Mouse (Mus musculus) embryonic facial prominence, embryonic 10.5 days (tissue): ENCODE data around the gene Upp2. TPM values are rescaled to one million over a fixed set of nuclear protein-coding genes. Genes with fewer than 3 reads are reported as not detected.
A peak's percentile ranks its signal among the peaks of the same experiment; 100 is the strongest.

Experiments used
- DNase-seq: peaks from one replicate; pipeline ENCODE4 v3.0.0-alpha.2; 2017; ENCODE audit warnings: low spot score
- H3K27ac ChIP-seq: fragments of 300-500 bp; sonication (generic); replicated peaks from 2 replicates; pipeline ENCODE4 v1.5.1; 2016; ENCODE audit warnings: mild to moderate bottlenecking
- H3K27me3 ChIP-seq: fragments of 300-500 bp; sonication (generic); replicated peaks from 2 replicates; pipeline ENCODE4 v1.6.1; 2016; ENCODE audit warnings: low read depth, mild to moderate bottlenecking; ENCODE audit not compliant: poor library complexity, severe bottlenecking
- H3K36me3 ChIP-seq: fragments of 300-500 bp; sonication (generic); replicated peaks from 2 replicates; pipeline ENCODE4 v1.6.1; 2016; ENCODE audit warnings: mild to moderate bottlenecking, moderate library complexity
- H3K4me1 ChIP-seq: fragments of 300-500 bp; sonication (generic); 2 replicates; pipeline ENCODE4 v1.6.1; 2016
- H3K4me3 ChIP-seq: fragments of 300-500 bp; sonication (generic); 2 replicates; pipeline ENCODE4 v1.5.1; 2016; ENCODE audit warnings: mild to moderate bottlenecking, moderate library complexity
- H3K9me3 ChIP-seq: fragments of 300-500 bp; sonication (generic); 2 replicates; pipeline ENCODE4 v1.6.1; 2016; ENCODE audit warnings: mild to moderate bottlenecking
- WGBS: fragments of 180-500 bp; shearing (Covaris S2); methylation state at CpG from one replicate; pipeline ENCODE4 v1.1.7; 2016; 5-methylcytosine and 5-hydroxymethylcytosine counted together
- polyA plus RNA-seq: library from polyadenylated mRNA; unstranded; fragments of >200 nt; fragmentation: Nextera tagmentation; extraction: Ambion mirVana; gene quantifications from 2 replicates; pipeline ENCODE4 v1.2.1, GENCODE M21; 2016

Gene Upp2
- polyA plus RNA-seq, 1 experiment from 2014 or later: 6.3 TPM

DNA sequence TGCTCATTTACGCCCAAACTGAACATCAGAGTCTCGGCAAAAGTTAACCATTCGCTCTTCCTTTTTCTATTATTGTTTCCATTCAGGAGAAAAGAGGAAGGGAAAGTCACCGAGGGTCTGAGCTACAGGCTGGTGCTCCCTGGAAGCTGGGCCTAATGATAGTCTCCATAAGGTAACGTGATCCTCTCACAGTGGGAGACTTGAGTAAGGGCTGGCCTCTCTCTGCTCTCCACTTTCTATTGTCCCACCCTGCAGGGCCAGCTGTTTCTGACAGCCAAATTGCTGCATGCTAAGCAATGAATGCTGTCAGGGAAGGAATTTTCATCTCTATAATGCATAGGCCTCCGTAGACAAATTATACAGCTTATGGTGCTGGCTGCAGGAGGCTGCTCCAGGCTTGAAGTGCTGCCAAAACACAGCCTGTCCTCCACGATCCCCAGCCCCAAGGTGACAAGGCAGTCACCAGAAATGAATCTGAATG lies 33.5 kb upstream of the Upp2 start:
- WGBS: 25% methylated on average over 7 of the region's 7 CpGs
- Histone ChIP-seq H3K27ac (peak overlapping the region; percentile 57), H3K36me3 (peaks cover 14% of the 10 kb centered on the region), H3K4me1 (peaks cover 60% of the 10 kb centered on the region), H3K27me3 (no peaks in the 10 kb centered on the region), H3K9me3 (no peaks in the 10 kb centered on the region), H3K4me3 (no peak overlapping the region)
- DNase-seq: peak; percentile 71

DNA sequence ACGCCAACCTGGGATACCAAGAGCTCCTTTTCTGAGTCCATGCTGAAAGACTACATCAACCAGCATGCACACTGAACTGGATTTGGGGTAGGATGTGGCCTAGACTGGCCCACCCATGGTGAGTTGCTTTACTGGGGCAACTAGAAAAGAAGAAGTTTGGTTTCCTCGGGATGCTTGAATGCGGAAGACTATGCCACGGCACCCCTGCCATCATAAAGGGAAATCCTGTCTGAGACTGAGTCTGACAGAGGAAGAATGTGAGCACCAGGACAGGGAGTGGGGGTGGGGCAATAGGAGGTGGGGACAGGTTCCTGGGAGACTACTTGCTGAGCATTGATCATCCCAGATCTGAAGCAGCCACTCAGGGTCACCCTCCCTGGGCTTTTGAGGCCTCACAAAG lies 32.7 kb upstream of the Upp2 start:
- Histone ChIP-seq H3K36me3 (peaks cover 14% of the 10 kb centered on the region), H3K9me3 (no peaks in the 10 kb centered on the region), H3K27me3 (no peaks in the 10 kb centered on the region), H3K27ac (0 out of 2 replicates have a peak overlapping the region, but pooled peaks have one; percentile 19), H3K4me1 (peaks cover 59% of the 10 kb centered on the region), H3K4me3 (no peak overlapping the region)
- no peak for DNase-seq
- 69% methylated on average over 4 of the region's 4 CpGs for WGBS

- Histone ChIP-seq H3K4me1 (peaks cover 52% of the 10 kb centered on the region), H3K27me3 (no peaks in the 10 kb centered on the region), H3K36me3 (peaks cover 14% of the 10 kb centered on the region), H3K4me3 (no peak overlapping the region), H3K9me3 (no peaks in the 10 kb centered on the region), H3K27ac (no peak overlapping the region)
- WGBS: 91% methylated on average over 8 of the region's 8 CpGs
- no peak for DNase-seq
Measured at GRCm38 (mm10) chr2:58535233-58535632, 31.9 kb upstream of the Upp2 start.

- 90% methylated on average over 3 of the region's 3 CpGs for WGBS
- no peaks in the 10 kb centered on the region for H3K27me3 ChIP-seq
- no peak overlapping the region for H3K4me3 ChIP-seq
- peaks cover 14% of the 10 kb centered on the region for H3K36me3 ChIP-seq
- no peaks in the 10 kb centered on the region for H3K9me3 ChIP-seq
- no peak for DNase-seq
- no peak overlapping the region for H3K27ac ChIP-seq
- peaks cover 41% of the 10 kb centered on the region for H3K4me1 ChIP-seq
Measured at GRCm38 (mm10) chr2:58536796-58537195, 30.3 kb upstream of the Upp2 start.

DNA sequence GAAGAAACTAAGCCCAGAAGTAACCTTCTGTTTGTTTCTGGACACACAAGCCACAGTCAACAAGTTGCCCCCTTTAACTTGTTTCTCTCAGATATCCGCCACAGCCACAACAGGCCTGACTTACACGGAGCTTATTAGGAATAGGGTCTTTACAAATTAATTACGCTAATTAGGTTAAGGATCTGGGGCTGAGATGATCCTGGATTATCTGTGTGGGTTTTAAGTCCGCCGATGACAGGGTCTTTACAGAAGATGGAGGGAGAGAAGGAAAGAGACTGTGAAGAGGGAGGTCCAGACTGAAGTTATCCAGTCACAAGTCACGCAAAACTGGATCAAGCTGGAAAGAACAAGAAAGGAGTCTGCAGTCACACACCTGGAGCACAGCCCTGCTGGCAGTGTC lies 28.9 kb upstream of the Upp2 start:
- Histone ChIP-seq H3K4me1 (peaks cover 27% of the 10 kb centered on the region), H3K27ac (no peak overlapping the region), H3K9me3 (no peaks in the 10 kb centered on the region), H3K36me3 (peaks cover 14% of the 10 kb centered on the region), H3K27me3 (no peaks in the 10 kb centered on the region), H3K4me3 (no peak overlapping the region)
- DNase-seq: no peak
- 84% methylated on average over 6 of the region's 6 CpGs for WGBS

- no peaks in the 10 kb centered on the region for H3K36me3 ChIP-seq
- 90% methylated on average over 5 of the region's 5 CpGs for WGBS
- H3K9me3 ChIP-seq: no peaks in the 10 kb centered on the region
- no peak overlapping the region for H3K27ac ChIP-seq
- DNase-seq: no peak
- no peak overlapping the region for H3K4me3 ChIP-seq
- peaks cover 4% of the 10 kb centered on the region; the same call in 1 of the 2 replicates for H3K4me1 ChIP-seq
- no peaks in the 10 kb centered on the region for H3K27me3 ChIP-seq
Measured at GRCm38 (mm10) chr2:58543252-58543651, 23.8 kb upstream of the Upp2 start.

DNA sequence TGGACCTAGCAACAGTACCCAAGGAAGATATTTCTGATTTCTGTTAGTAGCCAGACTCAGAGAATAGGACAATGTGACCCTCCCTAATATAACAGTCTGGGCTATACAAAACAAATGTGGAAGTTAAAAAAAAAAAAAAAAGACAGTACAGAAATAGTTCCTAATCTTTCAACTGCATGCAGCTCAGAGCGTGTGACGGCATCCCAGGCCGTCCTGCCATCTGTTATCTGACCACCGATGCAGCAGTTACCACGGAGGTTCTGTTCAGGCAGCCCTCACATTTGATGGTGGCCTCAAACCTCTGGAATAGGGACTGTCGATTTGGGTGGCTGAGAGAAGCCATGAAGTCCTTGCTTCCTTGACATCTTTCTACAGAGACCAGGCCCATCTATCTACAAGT lies 22.7 kb upstream of the Upp2 start:
- Histone ChIP-seq H3K4me3 (no peak overlapping the region), H3K9me3 (no peaks in the 10 kb centered on the region), H3K27ac (no peak overlapping the region), H3K36me3 (no peaks in the 10 kb centered on the region), H3K27me3 (no peaks in the 10 kb centered on the region), H3K4me1 (peaks cover 1% of the 10 kb centered on the region)
- no peak for DNase-seq
- WGBS: 89% methylated on average over 6 of the region's 6 CpGs

DNA sequence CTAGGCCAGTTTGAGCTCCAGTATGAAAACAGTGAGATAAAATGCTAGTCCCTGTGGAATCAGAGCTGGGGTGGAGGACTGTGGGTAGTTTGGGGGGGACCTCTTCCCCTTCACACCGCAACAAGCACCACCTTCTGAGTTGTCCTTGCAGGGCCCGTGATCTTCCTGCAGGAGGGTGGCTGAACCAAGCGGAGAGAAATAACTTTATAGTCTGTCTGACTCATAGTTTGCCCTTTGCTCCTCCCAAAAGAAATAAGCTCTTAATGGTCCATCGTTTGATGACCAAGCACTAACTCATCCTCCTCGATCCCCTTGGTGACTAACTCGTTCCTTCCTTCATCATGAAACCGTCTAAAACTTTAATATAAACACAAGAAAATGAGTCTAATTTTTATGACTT lies 20.8 kb upstream of the Upp2 start:
- Histone ChIP-seq H3K36me3 (no peaks in the 10 kb centered on the region), H3K4me3 (no peak overlapping the region), H3K4me1 (peaks cover 19% of the 10 kb centered on the region), H3K27me3 (no peaks in the 10 kb centered on the region), H3K27ac (no peak overlapping the region), H3K9me3 (no peaks in the 10 kb centered on the region)
- DNase-seq: no peak
- 92% methylated on average over 7 of the region's 7 CpGs for WGBS

GRCm38 (mm10) chr2:58548943-58549342 lies 18.2 kb upstream of the Upp2 start:
- Histone ChIP-seq H3K4me1 (peaks cover 41% of the 10 kb centered on the region), H3K27ac (no peak overlapping the region), H3K9me3 (no peaks in the 10 kb centered on the region), H3K27me3 (no peaks in the 10 kb centered on the region), H3K36me3 (no peaks in the 10 kb centered on the region), H3K4me3 (no peak overlapping the region)
- WGBS: 72% methylated on average over 7 of the region's 7 CpGs
- no peak for DNase-seq

DNA sequence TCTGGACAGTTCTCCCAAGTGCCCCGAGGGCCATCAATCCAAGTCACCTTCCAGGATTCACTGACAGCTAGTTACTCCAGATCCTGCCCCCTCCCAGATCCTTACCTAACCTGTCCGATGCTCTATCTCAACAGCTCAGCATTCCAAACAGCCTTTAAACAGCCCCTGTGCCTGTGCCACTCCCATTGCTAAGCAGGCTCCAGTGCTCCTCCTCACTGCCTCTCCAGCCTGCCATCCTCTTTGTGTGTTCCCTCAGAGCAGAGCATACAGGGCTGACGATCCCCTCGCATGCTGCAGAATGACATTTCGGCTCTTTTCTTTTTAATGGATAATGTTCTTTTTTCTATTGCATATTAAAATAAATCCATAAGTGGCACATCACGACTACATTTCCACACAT lies 17.1 kb upstream of the Upp2 start:
- no peak overlapping the region for H3K4me3 ChIP-seq
- H3K27me3 ChIP-seq: no peaks in the 10 kb centered on the region
- no peak for DNase-seq
- H3K36me3 ChIP-seq: no peaks in the 10 kb centered on the region
- peaks cover 46% of the 10 kb centered on the region for H3K4me1 ChIP-seq
- H3K9me3 ChIP-seq: no peaks in the 10 kb centered on the region
- WGBS: 52% methylated on average over 6 of the region's 6 CpGs
- no peak overlapping the region for H3K27ac ChIP-seq

DNA sequence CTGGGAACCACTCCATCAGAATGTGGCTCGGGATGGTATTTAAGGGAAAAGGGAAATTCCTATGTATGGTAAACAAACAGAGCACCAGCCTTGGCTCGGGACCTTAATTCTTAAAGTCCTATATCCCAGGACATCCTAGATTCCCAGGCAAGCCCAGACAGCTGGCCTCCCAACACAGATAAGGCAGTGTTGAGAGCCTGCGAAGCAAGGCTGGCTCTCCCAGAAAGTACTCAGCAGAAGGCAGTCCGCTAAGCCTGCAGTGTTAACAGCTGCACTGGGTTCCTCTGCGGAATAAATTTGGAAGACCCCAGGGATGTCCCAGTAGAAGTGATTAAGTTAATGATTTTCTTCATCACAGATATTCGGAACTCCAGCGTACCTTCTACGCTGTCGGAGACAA lies 16.6 kb upstream of the Upp2 start:
- no peaks in the 10 kb centered on the region for H3K36me3 ChIP-seq
- WGBS: 62% methylated on average over 9 of the region's 9 CpGs
- H3K9me3 ChIP-seq: no peaks in the 10 kb centered on the region
- DNase-seq: no peak
- H3K27me3 ChIP-seq: no peaks in the 10 kb centered on the region
- no peak overlapping the region for H3K4me3 ChIP-seq
- H3K4me1 ChIP-seq: peaks cover 46% of the 10 kb centered on the region
- H3K27ac ChIP-seq: no peak overlapping the region

DNA sequence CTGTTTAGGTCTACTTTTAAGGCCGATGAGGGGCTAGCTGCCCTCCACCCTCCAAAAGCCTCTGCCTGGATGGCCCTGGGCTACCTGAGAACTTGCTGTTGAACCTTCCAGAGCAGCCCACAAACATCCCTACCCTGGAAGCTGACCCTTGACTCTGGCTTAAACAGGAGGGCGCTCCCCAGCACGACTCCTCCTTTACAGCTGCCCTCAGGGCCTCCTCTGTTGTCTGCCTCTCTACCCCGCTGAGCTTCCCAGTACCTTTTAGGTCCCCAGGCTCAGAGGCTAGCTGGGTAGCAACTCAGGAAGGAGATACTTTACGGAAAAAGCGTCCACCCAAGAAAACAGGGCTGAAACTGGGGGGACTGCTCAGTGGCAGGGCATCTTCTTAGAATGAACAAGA lies 15.2 kb upstream of the Upp2 start:
- H3K27ac ChIP-seq: peak overlapping the region; percentile 59
- H3K4me1 ChIP-seq: peaks cover 46% of the 10 kb centered on the region
- no peaks in the 10 kb centered on the region for H3K27me3 ChIP-seq
- H3K36me3 ChIP-seq: no peaks in the 10 kb centered on the region
- 11% methylated on average over 6 of the region's 6 CpGs for WGBS
- H3K9me3 ChIP-seq: no peaks in the 10 kb centered on the region
- DNase-seq: no peak
- H3K4me3 ChIP-seq: no peak overlapping the region

- no peak overlapping the region for H3K4me3 ChIP-seq
- no peaks in the 10 kb centered on the region for H3K36me3 ChIP-seq
- 39% methylated on average over 3 of the region's 3 CpGs for WGBS
- H3K27me3 ChIP-seq: no peaks in the 10 kb centered on the region
- no peak overlapping the region for H3K27ac ChIP-seq
- no peak for DNase-seq
- peaks cover 48% of the 10 kb centered on the region for H3K4me1 ChIP-seq
- H3K9me3 ChIP-seq: no peaks in the 10 kb centered on the region
Measured at GRCm38 (mm10) chr2:58552296-58552695, 14.8 kb upstream of the Upp2 start.
